Mouse (Mus musculus) adrenal gland, postnatal 4 days (tissue): ENCODE results near the gene Insl3. TPM values are rescaled to one million over a fixed set of nuclear protein-coding genes. Genes with fewer than 3 reads are reported as not detected.
"Not testable (repeated sequence)": the region's sequence is repeated elsewhere in the genome, so short reads cannot be mapped to it uniquely, and the experiment has no call there.

Source experiments
- DNase-seq, 2 experiments: peaks; one replicate each; pipeline ENCODE4 v3.0.0; 2021 to 2022; ENCODE audit warnings: low spot score in 2 of 2, mixed read lengths in 2 of 2
- total RNA-seq, 2 experiments: library from RNA; stranded (reverse); gene quantifications; 2 replicates each; pipeline ENCODE4 v1.2.3; 2021

The Insl3 gene
- total RNA-seq, 2 experiments from 2014 or later, result 6.8 to 8.5 TPM

GRCm38 (mm10) chr8:71676803-71677202 lies 12.2 kb upstream of the Insl3 start:
- DNase-seq, result no peak

GRCm38 (mm10) chr8:71677555-71677954 lies 11.5 kb upstream of the Insl3 start:
- no peak for DNase-seq

GRCm38 (mm10) chr8:71678216-71678615 lies 10.8 kb upstream of the Insl3 start:
- no peak for DNase-seq

GRCm38 (mm10) chr8:71679116-71679515 lies 9.9 kb upstream of the Insl3 start:
- no peak for DNase-seq

GRCm38 (mm10) chr8:71679550-71680168 lies 9.4 kb upstream of the Insl3 start:
- DNase-seq, result no peak

GRCm38 (mm10) chr8:71680471-71680870 lies 8.5 kb upstream of the Insl3 start:
- DNase-seq, result no peak

GRCm38 (mm10) chr8:71681369-71681915 lies 7.6 kb upstream of the Insl3 start:
- DNase-seq, result no peak

- DNase-seq, result no peak
Observed at GRCm38 (mm10) chr8:71682832-71683231, 6.2 kb upstream of the Insl3 start.

GRCm38 (mm10) chr8:71684701-71685100 lies 4.3 kb upstream of the Insl3 start:
- no peak for DNase-seq

- DNase-seq, result no peak
Observed at GRCm38 (mm10) chr8:71685573-71685972, 3.4 kb upstream of the Insl3 start.

GRCm38 (mm10) chr8:71686143-71686734 lies 2.8 kb upstream of the Insl3 start:
- DNase-seq, result no peak

- DNase-seq, result no peak
Observed at GRCm38 (mm10) chr8:71687616-71688015, 1.4 kb upstream of the Insl3 start.

GRCm38 (mm10) chr8:71692509-71692908 lies 3.5 kb downstream of the Insl3 start:
- DNase-seq, result no peak

- no peak for DNase-seq
Observed at GRCm38 (mm10) chr8:71693166-71694041, 4.4 kb downstream of the Insl3 start.

GRCm38 (mm10) chr8:71695456-71695855 lies 6.4 kb downstream of the Insl3 start:
- not testable (repeated sequence) for DNase-seq

- no peak for DNase-seq
Observed at GRCm38 (mm10) chr8:71700493-71701269, 11.7 kb downstream of the Insl3 start.

GRCm38 (mm10) chr8:71701414-71702086 lies 12.5 kb downstream of the Insl3 start, which contains the start of gene B3gnt3:
Gene B3gnt3, minus strand, starts transcription at chr8:71701789.
- DNase-seq, result no peak

GRCm38 (mm10) chr8:71702087-71702432 lies 13.0 kb downstream of the Insl3 start:
- DNase-seq, result no peak

- DNase-seq, result no peak
Observed at GRCm38 (mm10) chr8:71702923-71703322, 13.9 kb downstream of the Insl3 start.

GRCm38 (mm10) chr8:71703400-71703799 lies 14.4 kb downstream of the Insl3 start:
- not testable (repeated sequence) for DNase-seq
